Mouse (Mus musculus) monocyte, adult 59 days (primary cell): ENCODE data around the gene 4930524N10Rik. TPM values are rescaled to one million over a fixed set of nuclear protein-coding genes. Genes with fewer than 3 reads are reported as not detected.

ENCODE experiments used
- total RNA-seq, 2 experiments: library from RNA; stranded (reverse); gene quantifications; one replicate each; pipeline ENCODE4 v1.2.4; 2023

4930524N10Rik gene
- not detected for total RNA-seq

GRCm38 (mm10) chrX:154343292-154343691, at the start of gene 4930524N10Rik:
4930524N10Rik (minus strand) TSS chrX:154343392.

Other genes starting within 250 kb of the 4930524N10Rik start
- gene Gm15140, start 222.7 kb downstream of the 4930524N10Rik start, total RNA-seq = not detected
- gene Samt4, start 138.6 kb upstream of the 4930524N10Rik start, total RNA-seq = not detected
- not detected for gene Samt2, start 236.0 kb upstream of the 4930524N10Rik start, total RNA-seq